Mouse (Mus musculus) stomach, embryonic 14.5 days (tissue): ENCODE measurements at regions not wholly inside any gene's neighbourhood (a gene's known extent, or its start where the extent isn't known, plus 50 kb on each side); places are given as distances from the start of the nearest gene placed in this dataset.

Experiments used
- ATAC-seq: fragments of 200-750 bp; cut with Nextera tagmentation; 2 replicates; pipeline ENCODE4 v1.8.0; 2017; ENCODE audit warnings: low read depth, moderate TSS enrichment; ENCODE audit not compliant: insufficient number of reproducible peaks, insufficient read depth, low FRiP score
- H3K27ac ChIP-seq: fragments of 300-500 bp; sonication (generic); 2 replicates; pipeline ENCODE4 v1.5.1; 2014; ENCODE audit warnings: mild to moderate bottlenecking, low read length, moderate library complexity, mixed read lengths
- H3K27me3 ChIP-seq: fragments of 300-500 bp; sonication (generic); 2 replicates; pipeline ENCODE4 v1.6.1; 2014; ENCODE audit warnings: low read length, control low read depth, mixed read lengths; ENCODE audit not compliant: control insufficient read depth, insufficient read depth
- H3K36me3 ChIP-seq: fragments of 300-500 bp; sonication (generic); 2 replicates; pipeline ENCODE4 v1.6.1; 2014; ENCODE audit warnings: mild to moderate bottlenecking, control low read depth, low read length, moderate library complexity, mixed read lengths; ENCODE audit not compliant: control insufficient read depth, insufficient read depth
- H3K4me1 ChIP-seq: fragments of 300-500 bp; sonication (generic); 2 replicates; pipeline ENCODE4 v1.6.1; 2014; ENCODE audit warnings: low read length, control low read depth, mixed read lengths; ENCODE audit not compliant: control insufficient read depth, insufficient read depth
- H3K4me2 ChIP-seq: fragments of 300-500 bp; sonication (generic); replicated peaks from 2 replicates; pipeline ENCODE4 v1.6.1; 2014; ENCODE audit warnings: low read depth, low read length, control low read depth
- H3K4me3 ChIP-seq: fragments of 300-500 bp; sonication (generic); 2 replicates; pipeline ENCODE4 v1.5.1; 2014; ENCODE audit warnings: low read depth, low read length, control low read depth
- H3K9ac ChIP-seq: fragments of 300-500 bp; sonication (generic); replicated peaks from 2 replicates; pipeline ENCODE4 v1.6.1; 2014; ENCODE audit warnings: low read depth, mild to moderate bottlenecking, control low read depth, low read length, moderate library complexity, mixed read lengths
- H3K9me3 ChIP-seq: fragments of 300-500 bp; sonication (generic); 2 replicates; pipeline ENCODE4 v1.6.1; 2016; ENCODE audit warnings: low read depth, low read length, control low read depth; ENCODE audit not compliant: control insufficient read depth
- WGBS: fragments of 180-500 bp; shearing (Covaris S2); extraction: QIAGEN DNeasy Blood & Tissue Kit; methylation state at CpG from one replicate; pipeline ENCODE4 v1.1.7; 2014; 5-methylcytosine and 5-hydroxymethylcytosine counted together

- WGBS, result 58% methylated on average over 4 of the region's 4 CpGs
Measured at GRCm38 (mm10) chr13:94619511-94619910, 169.2 kb upstream of the Tbca start.

GRCm38 (mm10) chr13:94630055-94630454, 158.7 kb upstream of the Tbca start:
- no peak overlapping the region for H3K9ac ChIP-seq
- no peaks in the 10 kb centered on the region for H3K9me3 ChIP-seq
- H3K4me3 ChIP-seq, result no peak overlapping the region
- ATAC-seq, result no peak
- H3K27me3 ChIP-seq, result no peaks in the 10 kb centered on the region
- WGBS, result 82% methylated on average over 1 of the region's 1 CpGs
- H3K27ac ChIP-seq, result no peak overlapping the region
- no peak overlapping the region for H3K4me2 ChIP-seq
- H3K36me3 ChIP-seq, result no peaks in the 10 kb centered on the region
- no peaks in the 10 kb centered on the region for H3K4me1 ChIP-seq

More at GRCm38 (mm10) chr13:94619511-94619910, 169.2 kb upstream of the Tbca start:
- Histone ChIP-seq H3K27ac (no peak overlapping the region), H3K36me3 (no peaks in the 10 kb centered on the region), H3K4me3 (no peak overlapping the region), H3K9ac (no peak overlapping the region), H3K4me1 (no peaks in the 10 kb centered on the region), H3K9me3 (no peaks in the 10 kb centered on the region), H3K27me3 (no peaks in the 10 kb centered on the region), H3K4me2 (no peak overlapping the region)
- ATAC-seq, result no peak

- no peak overlapping the region for H3K4me3 ChIP-seq
- H3K4me2 ChIP-seq, result no peak overlapping the region
- no peak for ATAC-seq
- H3K27me3 ChIP-seq, result no peaks in the 10 kb centered on the region
- WGBS, result 91% methylated on average over 6 of the region's 6 CpGs
- H3K36me3 ChIP-seq, result no peaks in the 10 kb centered on the region
- H3K9me3 ChIP-seq, result no peaks in the 10 kb centered on the region
- H3K4me1 ChIP-seq, result no peaks in the 10 kb centered on the region
- H3K27ac ChIP-seq, result no peak overlapping the region
- no peak overlapping the region for H3K9ac ChIP-seq
Measured at GRCm38 (mm10) chr13:94630685-94631084, 158.0 kb upstream of the Tbca start.

GRCm38 (mm10) chr13:94632730-94633129, 156.0 kb upstream of the Tbca start:
- no peaks in the 10 kb centered on the region for H3K9me3 ChIP-seq
- no peak overlapping the region for H3K9ac ChIP-seq
- WGBS, result 44% methylated on average over 5 of the region's 5 CpGs
- no peak for ATAC-seq
- H3K4me3 ChIP-seq, result no peak overlapping the region
- H3K4me2 ChIP-seq, result no peak overlapping the region
- H3K36me3 ChIP-seq, result no peaks in the 10 kb centered on the region
- H3K27me3 ChIP-seq, result no peaks in the 10 kb centered on the region
- H3K27ac ChIP-seq, result no peak overlapping the region
- no peaks in the 10 kb centered on the region for H3K4me1 ChIP-seq

- Histone ChIP-seq H3K4me1 (no peaks in the 10 kb centered on the region), H3K9ac (no peak overlapping the region), H3K4me3 (no peak overlapping the region)
Measured at GRCm38 (mm10) chr13:94640336-94640735, 148.4 kb upstream of the Tbca start.

GRCm38 (mm10) chr13:94645241-94646206, 143.2 kb upstream of the Tbca start:
- Histone ChIP-seq H3K9ac (no peak overlapping the region), H3K36me3 (no peaks in the 10 kb centered on the region), H3K4me3 (no peak overlapping the region), H3K4me1 (no peaks in the 10 kb centered on the region), H3K27ac (no peak overlapping the region), H3K4me2 (no peak overlapping the region), H3K9me3 (no peaks in the 10 kb centered on the region), H3K27me3 (no peaks in the 10 kb centered on the region)
- ATAC-seq, result no peak
- WGBS, result 71% methylated on average over 19 of the region's 19 CpGs

More at GRCm38 (mm10) chr13:94640336-94640735, 148.4 kb upstream of the Tbca start:
- Histone ChIP-seq H3K27me3 (no peaks in the 10 kb centered on the region), H3K27ac (no peak overlapping the region), H3K4me2 (no peak overlapping the region), H3K9me3 (no peaks in the 10 kb centered on the region), H3K36me3 (no peaks in the 10 kb centered on the region)
- WGBS, result 87% methylated on average over 5 of the region's 5 CpGs
- no peak for ATAC-seq

GRCm38 (mm10) chr13:94646326-94646725, 142.4 kb upstream of the Tbca start:
- WGBS, result 74% methylated on average over 2 of the region's 2 CpGs

GRCm38 (mm10) chr13:94646781-94647555, 141.7 kb upstream of the Tbca start:
- Histone ChIP-seq H3K4me2 (no peak overlapping the region), H3K4me3 (no peak overlapping the region), H3K9me3 (no peaks in the 10 kb centered on the region), H3K4me1 (no peaks in the 10 kb centered on the region), H3K36me3 (no peaks in the 10 kb centered on the region), H3K27me3 (no peaks in the 10 kb centered on the region), H3K27ac (no peak overlapping the region), H3K9ac (no peak overlapping the region)
- 53% methylated on average over 12 of the region's 12 CpGs for WGBS
- no peak for ATAC-seq

More at GRCm38 (mm10) chr13:94646326-94646725, 142.4 kb upstream of the Tbca start:
- Histone ChIP-seq H3K9me3 (no peaks in the 10 kb centered on the region), H3K4me3 (no peak overlapping the region), H3K9ac (no peak overlapping the region), H3K27me3 (no peaks in the 10 kb centered on the region), H3K4me1 (no peaks in the 10 kb centered on the region), H3K27ac (no peak overlapping the region), H3K4me2 (no peak overlapping the region), H3K36me3 (no peaks in the 10 kb centered on the region)
- no peak for ATAC-seq
